Mouse (Mus musculus): ENCODE data around the gene Dagla. TPM values are rescaled to one million over a fixed set of nuclear protein-coding genes. Genes with fewer than 3 reads are reported as not detected.
A peak's percentile ranks its signal among the peaks of the same experiment; 100 is the strongest.

Dagla gene
- polyA plus RNA-seq, 1 experiment from 2014 or later = 1.3 TPM

DNA sequence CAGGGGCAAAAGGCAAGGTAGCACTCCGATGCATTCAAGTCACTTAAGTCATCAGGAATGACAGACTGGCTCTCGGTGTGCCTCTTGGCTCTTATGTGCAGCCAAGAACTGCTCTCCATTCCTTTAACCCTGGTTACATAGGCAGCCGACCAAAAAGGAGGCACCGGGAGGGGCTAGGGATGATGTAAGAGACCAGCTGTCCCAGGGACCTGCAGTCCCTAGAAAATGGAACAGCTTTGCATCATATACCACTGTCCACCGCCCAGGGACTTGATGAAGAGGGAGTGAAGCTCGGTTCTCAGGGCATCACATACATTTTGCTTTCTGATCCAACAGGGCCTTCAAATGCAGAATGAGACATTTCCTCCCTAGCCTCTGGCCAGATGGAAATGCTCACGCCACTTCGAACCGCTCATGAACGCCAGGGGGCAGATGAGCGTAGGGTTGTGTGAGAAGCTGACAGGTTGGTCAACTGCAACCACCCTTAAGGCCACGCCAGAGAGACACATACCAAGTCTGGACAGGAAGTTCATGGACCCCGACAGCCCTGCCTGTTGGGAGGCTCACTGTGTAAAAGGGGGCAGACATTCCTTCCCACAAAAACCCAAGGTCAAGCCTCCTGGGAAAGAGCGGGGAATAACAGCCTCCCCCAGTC lies 38.4 kb downstream of the Dagla start:
- no peak overlapping the region for H3K27ac ChIP-seq (ENCODE audit: poor library complexity, severe bottlenecking)
- no peaks in the 10 kb centered on the region for H3K36me3 ChIP-seq
- peaks cover 10% of the 10 kb centered on the region for H3K4me1 ChIP-seq (replicated peaks)
- no peak overlapping the region for H3K9ac ChIP-seq
- peak; percentile 29; the same call in 1 of the 2 replicates for ATAC-seq (ENCODE audit: insufficient number of reproducible peaks, low FRiP score)
- H3K4me3 ChIP-seq = no peak overlapping the region
- 19% methylated on average over 14 of the region's 14 CpGs for WGBS
- H3K27me3 ChIP-seq (replicated peaks) = peaks cover 41% of the 10 kb centered on the region
- no peaks in the 10 kb centered on the region for H3K9me3 ChIP-seq (replicated peaks)
- H3K4me2 ChIP-seq = peak overlapping the region; percentile 26; the same call in 1 of the 2 replicates

DNA sequence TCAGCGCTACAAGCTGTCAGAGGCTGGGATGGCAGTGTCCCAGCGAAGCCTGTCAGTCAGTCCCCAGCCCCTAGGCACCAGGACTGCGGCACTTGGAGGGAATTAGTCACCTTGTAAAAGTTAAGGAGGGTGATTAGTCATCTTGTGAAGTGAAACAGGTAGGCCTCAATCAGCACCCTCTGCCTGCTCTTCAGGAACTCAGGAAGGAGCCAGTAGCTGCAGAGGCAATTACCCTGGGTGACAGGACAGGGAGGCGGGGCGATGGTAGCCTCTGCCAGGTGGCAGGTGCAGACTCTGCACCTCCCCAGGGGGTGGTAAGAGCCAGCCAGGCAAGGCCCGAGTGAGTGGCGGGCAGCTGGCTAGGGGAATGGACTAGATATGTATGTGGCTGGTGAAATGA lies 43.3 kb downstream of the Dagla start:
- H3K4me1 ChIP-seq (replicated peaks) = peaks cover 4% of the 10 kb centered on the region; the same call in 1 of the 2 replicates

DNA sequence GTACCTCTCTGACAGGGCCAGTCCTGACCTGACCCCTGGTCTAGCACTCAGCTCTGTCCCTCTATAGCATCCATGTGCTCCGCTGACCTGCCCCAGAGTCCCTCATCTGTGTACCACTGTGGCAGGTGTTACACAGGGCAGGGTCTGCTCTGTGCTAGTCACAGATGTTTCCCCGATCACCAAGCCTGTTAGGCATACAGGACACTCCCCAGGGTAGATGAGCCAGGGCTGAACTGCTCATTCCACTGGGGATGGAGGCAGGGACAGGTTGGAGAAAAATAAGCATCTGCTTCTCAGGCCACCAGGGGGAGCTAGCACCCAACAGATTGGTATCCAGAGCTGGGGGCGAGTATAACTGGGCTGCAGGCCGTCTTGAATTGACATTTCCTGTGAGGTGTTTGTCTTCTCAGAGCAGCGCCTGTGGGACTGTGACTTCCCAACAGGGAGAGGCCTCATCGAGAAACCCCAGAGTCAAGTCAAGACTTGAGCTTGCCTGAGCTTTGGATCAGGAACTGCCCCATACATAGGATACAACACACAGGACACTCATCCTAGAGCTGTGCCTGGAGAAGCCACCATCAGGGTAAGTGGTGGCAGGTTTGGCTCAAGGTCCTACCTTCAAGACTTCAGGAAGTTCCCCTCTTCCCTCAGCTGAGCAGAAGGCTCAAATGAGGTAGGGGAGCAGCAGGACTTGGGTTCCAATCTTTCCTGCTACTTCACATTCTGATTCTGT lies 46.2 kb downstream of the Dagla start:
- ATAC-seq (ENCODE audit: insufficient number of reproducible peaks, low FRiP score) = peak; percentile 46

More for the DNA sequence above, 43.3 kb downstream of the Dagla start:
- Histone ChIP-seq H3K9me3 (replicated peaks) (no peaks in the 10 kb centered on the region), H3K27me3 (replicated peaks) (peaks cover 65% of the 10 kb centered on the region), H3K9ac (no peak overlapping the region), H3K4me2 (no peak overlapping the region), H3K27ac (ENCODE audit: poor library complexity, severe bottlenecking) (no peak overlapping the region), H3K4me3 (no peak overlapping the region), H3K36me3 (no peaks in the 10 kb centered on the region)
- ATAC-seq (ENCODE audit: insufficient number of reproducible peaks, low FRiP score) = no peak
- 60% methylated on average over 7 of the region's 7 CpGs for WGBS

DNA sequence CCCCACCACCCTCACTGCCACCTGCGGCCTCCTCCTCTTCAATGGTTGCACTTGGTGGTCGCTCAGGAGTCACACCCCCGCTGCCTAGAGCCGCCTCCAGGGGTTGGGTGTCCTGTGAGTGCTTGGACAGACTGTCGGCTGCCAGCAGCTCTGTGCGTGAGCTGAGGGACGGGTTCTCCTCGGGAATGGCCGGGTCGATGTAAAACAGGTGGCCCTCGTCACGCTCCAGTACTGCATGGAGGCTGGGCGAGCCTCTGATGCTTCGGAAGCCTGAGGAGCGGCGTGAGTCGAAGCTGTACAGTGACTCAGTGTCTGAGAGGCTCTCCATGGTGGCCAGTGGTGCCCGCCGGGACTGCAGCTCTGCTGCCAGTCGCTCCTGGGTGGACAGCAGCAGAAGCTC lies 56.5 kb downstream of the Dagla start:
- ATAC-seq (ENCODE audit: insufficient number of reproducible peaks, low FRiP score) = no peak
- Histone ChIP-seq H3K27ac (ENCODE audit: poor library complexity, severe bottlenecking) (no peak overlapping the region), H3K4me2 (peak overlapping the region; percentile 22), H3K9me3 (replicated peaks) (no peaks in the 10 kb centered on the region), H3K27me3 (replicated peaks) (peaks cover 45% of the 10 kb centered on the region), H3K4me3 (peak overlapping the region; percentile 4; the same call in 1 of the 2 replicates), H3K36me3 (no peaks in the 10 kb centered on the region), H3K4me1 (replicated peaks) (peaks cover 20% of the 10 kb centered on the region), H3K9ac (peak overlapping the region; percentile 10; the same call in 1 of the 2 replicates)
- 23% methylated on average over 20 of the region's 20 CpGs for WGBS

More for the DNA sequence above, 46.2 kb downstream of the Dagla start:
- Histone ChIP-seq H3K9ac (no peak overlapping the region), H3K4me3 (no peak overlapping the region), H3K9me3 (replicated peaks) (no peaks in the 10 kb centered on the region), H3K4me2 (no peak overlapping the region), H3K36me3 (no peaks in the 10 kb centered on the region), H3K27me3 (replicated peaks) (peaks cover 47% of the 10 kb centered on the region), H3K4me1 (replicated peaks) (peaks cover 4% of the 10 kb centered on the region; the same call in 1 of the 2 replicates), H3K27ac (ENCODE audit: poor library complexity, severe bottlenecking) (no peak overlapping the region)
- 23% methylated on average over 6 of the region's 6 CpGs for WGBS

DNA sequence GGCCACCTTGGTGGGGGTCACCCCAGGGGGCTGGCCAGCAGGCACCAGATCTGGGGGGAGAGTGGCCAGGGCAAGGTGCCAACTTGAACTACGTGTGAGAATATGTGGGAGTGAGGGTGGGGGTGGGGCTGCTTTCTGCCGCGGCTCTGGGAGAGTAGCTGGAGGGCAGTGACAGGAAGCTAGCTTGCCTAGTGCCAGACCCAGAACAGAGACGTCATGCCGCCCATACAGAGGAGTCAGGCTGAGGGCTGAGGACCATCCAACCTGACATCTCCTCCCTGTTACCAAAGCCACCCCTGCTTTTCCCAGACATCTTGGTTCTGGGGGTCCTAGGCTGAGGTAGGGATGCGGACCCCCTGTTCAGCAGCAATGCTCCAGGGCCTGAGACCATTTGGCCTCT lies 57.5 kb downstream of the Dagla start:
- 20% methylated on average over 6 of the region's 6 CpGs for WGBS
- Histone ChIP-seq H3K4me3 (no peak overlapping the region), H3K9me3 (replicated peaks) (no peaks in the 10 kb centered on the region), H3K4me2 (no peak overlapping the region), H3K4me1 (replicated peaks) (peaks cover 23% of the 10 kb centered on the region), H3K36me3 (no peaks in the 10 kb centered on the region), H3K27me3 (replicated peaks) (peaks cover 41% of the 10 kb centered on the region), H3K27ac (ENCODE audit: poor library complexity, severe bottlenecking) (no peak overlapping the region), H3K9ac (no peak overlapping the region)
- peak; percentile 54 for ATAC-seq (ENCODE audit: insufficient number of reproducible peaks, low FRiP score)

DNA sequence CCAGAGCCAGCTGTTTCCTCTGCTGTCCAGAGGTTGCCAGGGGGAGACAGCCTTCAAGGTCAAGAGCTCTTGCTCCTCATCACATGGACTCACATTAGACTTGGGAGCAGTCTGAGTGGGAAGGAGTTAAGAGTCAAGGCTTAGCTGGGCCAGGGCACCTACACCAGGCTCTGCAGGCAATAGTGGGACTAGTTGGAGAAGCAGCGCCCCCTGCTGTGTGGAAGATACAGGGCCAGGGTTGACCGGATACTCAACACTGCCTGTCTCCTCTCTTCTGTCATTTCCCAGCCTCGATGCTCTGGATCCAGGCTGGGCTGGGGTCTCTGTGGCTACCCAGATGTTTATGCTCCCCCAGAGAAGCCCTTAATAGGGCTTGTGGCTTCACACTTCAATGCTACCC lies 60.5 kb downstream of the Dagla start:
- ATAC-seq (ENCODE audit: insufficient number of reproducible peaks, low FRiP score) = no peak
- Histone ChIP-seq H3K9me3 (replicated peaks) (no peaks in the 10 kb centered on the region), H3K36me3 (no peaks in the 10 kb centered on the region), H3K27me3 (replicated peaks) (peaks cover 28% of the 10 kb centered on the region), H3K27ac (ENCODE audit: poor library complexity, severe bottlenecking) (no peak overlapping the region), H3K4me2 (no peak overlapping the region), H3K4me1 (replicated peaks) (peaks cover 40% of the 10 kb centered on the region), H3K4me3 (no peak overlapping the region), H3K9ac (no peak overlapping the region)
- WGBS = 14% methylated on average over 3 of the region's 3 CpGs

DNA sequence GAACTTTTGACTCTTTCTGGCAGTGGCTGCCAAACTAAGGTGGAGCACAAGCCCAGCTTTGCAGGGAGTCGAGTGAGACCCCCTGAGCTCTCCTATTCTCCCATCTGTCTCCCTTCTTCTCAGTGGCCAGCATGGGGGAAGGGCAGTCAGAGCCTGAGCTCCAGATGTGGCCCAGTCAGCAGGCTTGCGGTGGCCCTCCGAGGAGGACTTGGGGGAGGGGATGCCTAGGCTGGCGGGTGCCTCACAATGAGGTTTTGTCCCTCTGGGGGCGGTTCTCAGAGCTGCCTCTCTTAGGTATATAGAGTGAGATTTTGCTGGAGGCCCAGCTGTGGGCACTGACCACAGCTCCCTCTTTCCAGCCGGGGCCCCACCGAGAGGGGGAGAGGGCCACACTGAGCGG lies 61.8 kb downstream of the Dagla start:
- Histone ChIP-seq H3K9me3 (replicated peaks) (no peaks in the 10 kb centered on the region), H3K4me3 (no peak overlapping the region), H3K4me2 (no peak overlapping the region), H3K36me3 (no peaks in the 10 kb centered on the region), H3K27me3 (replicated peaks) (peaks cover 23% of the 10 kb centered on the region), H3K4me1 (replicated peaks) (peaks cover 47% of the 10 kb centered on the region), H3K27ac (ENCODE audit: poor library complexity, severe bottlenecking) (no peak overlapping the region), H3K9ac (no peak overlapping the region)
- no peak for ATAC-seq (ENCODE audit: insufficient number of reproducible peaks, low FRiP score)
- 9% methylated on average over 8 of the region's 8 CpGs for WGBS

DNA sequence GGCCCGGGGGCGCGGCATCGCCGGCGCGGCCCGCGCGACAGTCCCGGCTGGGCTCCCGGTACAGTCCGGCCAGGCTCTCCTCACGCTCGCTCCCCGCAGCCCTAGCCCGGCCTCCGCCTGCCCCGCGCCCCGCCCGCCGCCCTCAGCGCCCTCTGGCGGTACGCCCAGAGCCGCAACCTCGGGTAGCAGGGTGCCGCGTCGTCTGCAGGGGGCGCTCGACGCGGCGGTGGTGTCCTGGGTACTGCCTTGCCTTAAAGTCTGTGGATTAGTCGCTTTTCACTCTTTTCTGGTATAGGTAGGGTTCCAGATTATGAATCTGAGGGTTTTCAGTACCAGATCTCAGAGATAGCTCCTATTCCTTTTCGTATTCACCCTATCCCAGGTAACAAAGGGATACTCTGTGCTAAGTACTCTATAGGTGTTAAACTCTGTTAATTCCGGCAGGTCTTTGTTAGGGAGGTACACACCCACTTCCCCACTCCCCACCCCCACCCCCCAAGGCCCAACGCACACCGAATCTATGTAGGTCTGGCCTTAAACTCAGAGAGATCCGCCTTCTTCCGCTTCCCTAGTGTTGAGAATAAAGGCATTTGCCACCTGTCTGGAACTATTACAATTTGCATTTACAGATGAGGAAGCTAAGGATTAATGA lies 63.9 kb downstream of the Dagla start, which contains the start of gene Myrf:
Gene Myrf, minus strand, starts transcription at position 95 of the 652 bp plus-strand sequence.
- Histone ChIP-seq H3K4me3 (peak within 1 kb of the TSS; percentile 53), H3K9ac (peak within 1 kb of the TSS; percentile 75), H3K27ac (ENCODE audit: poor library complexity, severe bottlenecking) (peak within 1 kb of the TSS; percentile 45), H3K27me3 (replicated peaks) (peaks cover 14% of the 10 kb centered on the region), H3K4me2 (peak within 1 kb of the TSS; percentile 77), H3K4me1 (replicated peaks) (peaks cover 44% of the 10 kb centered on the region), H3K9me3 (replicated peaks) (no peaks in the 10 kb centered on the region), H3K36me3 (no peaks in the 10 kb centered on the region)
- ATAC-seq (ENCODE audit: insufficient number of reproducible peaks, low FRiP score) = peak; percentile 76
- 7% methylated on average over 43 of the region's 43 CpGs for WGBS

DNA sequence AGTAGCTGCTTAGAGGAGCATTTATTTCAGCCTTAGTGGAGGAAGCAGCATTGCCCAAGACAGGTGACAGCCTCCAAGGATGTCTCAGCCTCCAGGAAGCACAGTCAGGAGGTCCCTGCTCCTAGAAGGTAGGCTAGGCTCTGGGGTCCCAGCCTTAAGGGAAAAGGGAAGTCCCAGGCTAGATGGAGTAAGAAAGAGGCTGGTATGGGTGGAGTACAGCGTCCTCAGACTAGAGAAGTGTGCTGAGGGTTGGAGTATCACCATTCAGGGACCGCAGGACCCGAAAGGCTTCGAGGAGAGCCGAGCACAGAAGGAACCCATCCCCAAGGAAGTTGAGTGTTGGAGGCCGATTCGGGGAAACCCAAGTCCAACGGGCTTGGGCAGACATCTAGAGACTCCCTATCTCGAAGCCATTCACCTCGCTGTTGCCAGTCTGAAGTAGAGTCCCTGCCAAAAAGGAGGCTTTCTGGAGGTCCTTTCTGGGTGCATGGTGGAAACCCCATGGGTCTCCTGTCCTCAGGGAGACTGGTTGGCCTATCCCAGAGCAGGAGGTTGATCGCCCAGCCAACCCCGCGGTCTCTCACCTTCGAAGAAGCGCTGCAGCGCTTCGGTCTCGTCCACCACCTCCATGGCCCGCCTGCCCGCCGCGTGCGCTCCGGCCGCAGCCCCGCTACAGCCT lies 64.6 kb downstream of the Dagla start:
- H3K9ac ChIP-seq = peak overlapping the region; percentile 75
- no peaks in the 10 kb centered on the region for H3K36me3 ChIP-seq
- H3K4me2 ChIP-seq = peak overlapping the region; percentile 77
- H3K9me3 ChIP-seq (replicated peaks) = no peaks in the 10 kb centered on the region
- peak overlapping the region; percentile 53 for H3K4me3 ChIP-seq
- ATAC-seq (ENCODE audit: insufficient number of reproducible peaks, low FRiP score) = no peak
- H3K4me1 ChIP-seq (replicated peaks) = peaks cover 45% of the 10 kb centered on the region
- 2% methylated on average over 26 of the region's 26 CpGs for WGBS
- peak overlapping the region; percentile 45 for H3K27ac ChIP-seq (ENCODE audit: poor library complexity, severe bottlenecking)
- H3K27me3 ChIP-seq (replicated peaks) = peaks cover 10% of the 10 kb centered on the region

DNA sequence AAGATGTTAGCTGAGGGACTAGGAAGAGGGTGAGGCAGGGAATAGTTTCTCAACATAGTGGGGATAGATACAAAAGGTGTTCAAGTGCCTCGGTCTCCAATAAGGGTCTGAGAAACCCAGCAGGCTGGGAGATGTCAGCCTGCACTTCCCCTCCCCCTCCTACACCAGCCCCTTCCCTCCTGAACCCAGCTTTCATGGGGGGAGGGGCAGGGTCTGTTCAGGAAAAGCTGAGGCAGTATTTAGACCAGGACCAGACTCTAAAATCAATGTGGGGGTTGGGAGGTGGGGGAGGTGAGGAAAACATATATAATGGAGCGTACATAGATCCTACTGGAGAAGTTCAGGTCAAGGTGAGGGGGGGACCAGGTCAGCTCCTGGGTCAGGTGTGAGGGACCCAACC lies 65.3 kb downstream of the Dagla start:
- Histone ChIP-seq H3K4me2 (peak overlapping the region; percentile 77), H3K9me3 (replicated peaks) (no peaks in the 10 kb centered on the region), H3K27me3 (replicated peaks) (peaks cover 10% of the 10 kb centered on the region), H3K4me1 (replicated peaks) (peaks cover 45% of the 10 kb centered on the region), H3K27ac (ENCODE audit: poor library complexity, severe bottlenecking) (peak overlapping the region; percentile 53), H3K4me3 (peak overlapping the region; percentile 53), H3K9ac (peak overlapping the region; percentile 75), H3K36me3 (no peaks in the 10 kb centered on the region)
- WGBS = 9% methylated on average over 2 of the region's 2 CpGs
- no peak for ATAC-seq (ENCODE audit: insufficient number of reproducible peaks, low FRiP score)
